Mouse (Mus musculus) cerebellum, postnatal 14 days (tissue): ENCODE measurements around the gene Pla2g2d.
A peak's percentile ranks its signal among the peaks of the same experiment; 100 is the strongest.
"Not testable (repeated sequence)": the region's sequence is repeated elsewhere in the genome, so short reads cannot be mapped to it uniquely, and the experiment has no call there.

Experiments
- DNase-seq, 2 experiments: peaks; one replicate each; pipeline ENCODE4 v3.0.0; 2021; ENCODE audit warnings: mixed read lengths in 2 of 2

Pla2g2d gene

DNA sequence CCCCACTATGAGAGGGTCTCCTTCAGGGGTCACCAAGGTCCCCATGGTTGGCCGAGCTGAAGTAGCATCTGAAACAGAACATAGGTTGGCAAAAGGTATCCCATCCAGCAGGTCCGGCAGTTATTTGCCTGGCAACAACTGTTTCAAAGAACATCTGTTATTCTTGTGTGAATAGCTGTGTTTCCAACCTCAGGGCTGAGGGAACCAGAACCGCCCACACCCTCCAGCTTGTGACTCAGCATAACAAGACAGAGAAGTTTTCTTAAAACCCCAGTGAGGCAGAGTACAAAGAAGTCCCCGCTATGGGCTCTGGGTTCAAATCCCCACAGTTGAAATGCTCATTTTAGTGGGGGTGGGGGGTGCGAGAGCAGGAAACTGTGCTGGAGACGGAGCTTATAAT is 6.6 kb downstream of the Pla2g2d start:
- no peak for DNase-seq

DNA sequence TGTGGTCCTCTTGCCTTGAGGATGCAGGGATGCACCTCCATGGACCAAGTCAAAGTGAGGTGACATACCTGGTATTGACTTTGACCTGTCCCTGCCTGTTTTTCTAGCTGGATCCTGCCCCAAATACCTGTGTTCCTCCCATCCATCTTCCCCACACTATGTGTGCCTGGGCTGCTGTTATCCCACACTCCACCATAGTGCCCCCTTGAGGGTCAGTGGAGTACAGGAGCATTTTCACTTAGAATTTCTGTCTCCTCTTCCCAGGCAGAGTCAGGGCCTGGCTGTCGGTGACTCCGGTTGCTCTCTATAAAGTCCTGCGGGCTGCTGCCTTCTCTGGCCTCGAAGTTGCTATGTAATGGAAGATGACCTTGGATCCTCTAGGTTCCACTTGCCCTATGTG is 10.2 kb downstream of the Pla2g2d start:
- DNase-seq = no peak

- no peak for DNase-seq
These were observed 10.6 kb downstream of the Pla2g2d start for GRCm38 (mm10) chr4:138786141-138786540.

DNA sequence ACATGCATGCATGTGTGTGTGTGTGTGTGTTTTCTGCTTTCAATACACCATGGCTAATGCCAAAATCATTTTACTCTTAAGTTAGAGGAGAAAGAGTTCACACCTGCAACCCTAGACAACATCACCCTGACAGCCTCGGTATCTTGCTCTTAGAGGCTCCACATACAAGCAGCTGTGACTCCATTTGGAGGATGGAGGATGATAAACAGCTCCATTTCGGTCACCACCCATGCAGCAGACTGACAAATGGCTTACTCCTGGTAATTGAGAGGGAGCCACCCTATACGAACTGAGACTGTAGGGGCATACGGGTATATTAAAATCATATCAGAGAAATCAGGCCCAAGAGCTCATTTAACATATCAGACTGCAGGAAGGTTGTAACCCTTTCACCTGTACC is 12.8 kb downstream of the Pla2g2d start:
- no peak for DNase-seq

- DNase-seq = no peak
These were observed 15.9 kb downstream of the Pla2g2d start for GRCm38 (mm10) chr4:138791452-138791851.

GRCm38 (mm10) chr4:138792599-138792998 is 17.1 kb downstream of the Pla2g2d start:
- DNase-seq = no peak

DNA sequence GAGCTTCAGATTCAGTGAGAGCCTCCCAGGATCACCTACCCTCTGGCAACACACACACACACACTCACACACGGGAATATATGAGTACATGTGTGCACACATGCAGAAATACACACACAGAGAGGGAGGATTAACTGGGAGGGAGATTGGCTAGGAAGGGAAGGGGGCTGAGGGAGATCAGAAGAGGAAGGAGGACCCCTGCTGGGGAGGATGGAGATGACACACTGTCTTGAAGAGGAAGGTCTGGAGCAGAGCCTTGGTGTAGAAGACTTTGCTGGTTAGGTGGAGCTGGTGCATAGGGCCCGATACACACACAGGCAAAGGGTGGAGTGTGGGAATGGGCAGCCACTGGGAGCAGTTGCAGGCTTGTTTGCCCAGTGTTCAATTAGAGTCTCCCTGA is 17.7 kb downstream of the Pla2g2d start:
- DNase-seq = peak; percentile 43 to 63

GRCm38 (mm10) chr4:138794344-138794743 is 18.8 kb downstream of the Pla2g2d start:
- no peak for DNase-seq

DNA sequence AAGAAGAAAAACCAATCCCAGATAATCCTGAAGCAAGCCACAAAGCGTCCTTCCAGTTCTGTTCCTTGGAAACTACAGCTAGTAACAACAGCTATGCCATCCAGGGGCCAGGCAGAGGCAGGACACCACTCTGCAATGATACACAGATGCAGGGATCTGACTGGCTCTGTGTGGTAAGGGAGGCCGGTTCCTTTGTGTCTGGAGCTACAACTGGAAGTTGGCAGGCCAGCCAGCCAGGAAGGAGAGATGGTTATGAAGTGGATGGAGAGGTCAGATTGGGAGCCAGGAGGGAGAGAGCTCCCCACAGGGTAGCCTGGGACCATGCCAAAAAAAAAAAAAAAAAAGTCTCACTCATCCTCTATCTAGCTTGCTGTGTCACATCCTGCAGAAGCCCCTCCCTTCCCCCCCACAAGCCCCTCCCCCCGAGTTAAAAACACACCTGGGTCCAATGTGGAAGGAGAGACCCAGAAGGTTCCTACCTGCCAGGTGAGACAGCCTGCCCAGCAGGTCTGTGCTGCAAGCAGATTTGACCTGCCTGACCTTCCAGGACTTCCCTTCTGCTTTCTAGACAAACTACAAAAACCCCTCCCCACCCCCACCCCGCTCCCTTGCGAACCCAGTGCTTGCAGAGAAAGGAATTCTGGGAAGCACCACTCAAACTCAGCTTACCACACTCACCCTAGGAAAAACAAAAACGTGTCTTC is 21.1 kb downstream of the Pla2g2d start:
- DNase-seq = no peak

GRCm38 (mm10) chr4:138797217-138797570 is 21.7 kb downstream of the Pla2g2d start:
- DNase-seq = no peak

- DNase-seq = peak; percentile 26 to 32
These were observed 24.7 kb downstream of the Pla2g2d start for GRCm38 (mm10) chr4:138800134-138800744.

- DNase-seq = no peak
These were observed 26.1 kb downstream of the Pla2g2d start for GRCm38 (mm10) chr4:138801631-138802030.

DNA sequence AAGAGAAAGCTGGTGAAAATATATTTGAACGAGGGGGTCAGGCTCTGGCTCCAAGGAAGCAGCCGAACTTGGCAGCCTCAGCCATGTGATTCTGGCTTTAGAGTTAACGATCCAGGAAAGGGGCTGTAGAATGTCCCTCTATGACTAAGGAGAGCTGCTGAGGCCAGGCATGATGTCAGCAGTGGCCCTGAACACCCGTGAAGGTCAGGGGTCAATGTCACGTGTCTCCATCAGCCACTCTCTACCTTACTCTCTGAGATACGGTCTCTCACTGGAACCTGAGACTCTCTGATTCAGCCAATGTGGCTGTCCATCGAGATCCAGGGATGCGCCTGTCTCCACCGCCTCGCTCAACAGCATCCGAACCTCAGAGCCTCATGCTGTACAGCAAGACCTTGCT is 27.4 kb downstream of the Pla2g2d start:
- DNase-seq = no peak

DNA sequence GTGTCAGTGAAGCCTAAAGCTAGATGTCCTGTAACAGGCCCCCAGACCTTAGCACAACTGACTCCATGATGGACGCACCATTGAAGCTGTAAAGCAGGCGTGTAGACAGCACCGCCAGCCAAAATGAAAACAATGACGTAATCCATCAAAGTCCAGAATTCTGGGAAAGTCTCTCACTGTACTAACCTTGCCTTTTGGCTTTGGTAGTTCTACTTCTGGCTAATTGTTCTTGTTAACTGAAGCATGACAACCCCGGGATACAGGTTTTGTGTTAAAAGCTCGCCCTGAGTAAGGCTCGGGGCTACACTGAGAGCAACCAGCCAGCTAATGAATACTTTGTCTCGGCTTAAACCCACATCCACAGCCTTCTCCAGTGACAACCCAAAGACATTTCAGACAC is 29.7 kb downstream of the Pla2g2d start:
- no peak for DNase-seq

DNA sequence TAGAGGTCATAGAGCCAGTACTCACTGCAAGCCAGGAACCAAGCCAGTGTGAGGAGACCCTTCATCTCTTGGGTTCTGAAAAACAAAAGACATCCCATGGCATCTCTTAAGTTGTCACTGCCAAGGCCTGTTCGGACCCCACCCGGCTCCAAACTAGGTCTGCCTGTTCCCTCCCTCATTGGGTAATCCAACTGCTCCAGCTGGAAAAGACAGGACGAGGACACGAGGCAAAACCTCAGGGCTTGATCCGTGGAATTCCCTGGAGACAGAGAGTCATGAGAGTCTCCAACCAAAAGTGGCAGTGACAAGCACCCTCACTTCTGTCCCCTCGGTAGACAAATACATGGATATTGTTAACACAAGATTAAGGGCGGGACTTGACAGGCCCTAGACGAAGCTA is 30.6 kb downstream of the Pla2g2d start:
- no peak for DNase-seq

- no peak for DNase-seq
These were observed 31.5 kb downstream of the Pla2g2d start for GRCm38 (mm10) chr4:138806920-138807541.

GRCm38 (mm10) chr4:138816166-138816565 is 40.6 kb downstream of the Pla2g2d start:
- DNase-seq = no peak

GRCm38 (mm10) chr4:138817736-138818135 is 42.2 kb downstream of the Pla2g2d start:
- DNase-seq = no peak

- peak; percentile 18 to 50 for DNase-seq
These were observed 43.6 kb downstream of the Pla2g2d start for GRCm38 (mm10) chr4:138819101-138819500.

DNA sequence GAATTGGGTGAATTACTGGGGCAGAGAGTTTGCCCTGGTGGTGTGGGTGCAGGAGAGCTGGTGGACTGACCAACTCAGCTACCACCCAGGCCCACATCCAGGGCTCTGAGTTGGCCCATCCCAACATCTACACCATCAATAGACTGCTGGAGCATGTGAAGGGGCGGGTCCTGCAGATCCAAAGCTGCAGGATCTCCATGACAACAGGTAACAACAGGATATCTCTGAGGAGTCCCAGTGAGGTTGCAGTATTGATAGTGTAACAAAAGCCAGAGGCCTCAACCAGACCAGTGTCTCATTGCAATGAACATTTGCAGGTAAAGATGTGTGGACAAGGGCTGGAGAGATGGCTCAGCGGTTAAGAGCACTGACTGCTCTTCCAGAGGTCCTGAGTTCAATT is 45.5 kb downstream of the Pla2g2d start:
- DNase-seq = no peak

DNA sequence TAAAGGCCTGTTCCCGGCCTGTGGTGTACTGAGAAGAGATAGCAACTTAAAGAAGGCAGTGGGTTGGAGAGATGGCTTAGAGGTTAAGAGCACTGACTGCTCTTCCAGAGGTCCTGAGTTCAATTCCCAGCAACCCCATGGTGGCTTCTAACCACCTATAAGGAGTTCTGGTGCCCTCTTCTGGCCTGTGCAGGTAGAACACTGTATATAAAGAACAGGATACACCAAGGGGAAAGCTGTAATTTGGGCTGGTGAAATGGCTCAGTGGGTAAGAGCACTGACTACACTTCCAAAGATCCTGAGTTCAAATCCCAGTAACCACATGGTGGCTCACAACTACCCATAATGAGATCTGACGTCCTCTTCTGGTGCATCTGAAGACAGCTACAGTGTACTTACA is 48.6 kb downstream of the Pla2g2d start:
- DNase-seq = not testable (repeated sequence)

DNA sequence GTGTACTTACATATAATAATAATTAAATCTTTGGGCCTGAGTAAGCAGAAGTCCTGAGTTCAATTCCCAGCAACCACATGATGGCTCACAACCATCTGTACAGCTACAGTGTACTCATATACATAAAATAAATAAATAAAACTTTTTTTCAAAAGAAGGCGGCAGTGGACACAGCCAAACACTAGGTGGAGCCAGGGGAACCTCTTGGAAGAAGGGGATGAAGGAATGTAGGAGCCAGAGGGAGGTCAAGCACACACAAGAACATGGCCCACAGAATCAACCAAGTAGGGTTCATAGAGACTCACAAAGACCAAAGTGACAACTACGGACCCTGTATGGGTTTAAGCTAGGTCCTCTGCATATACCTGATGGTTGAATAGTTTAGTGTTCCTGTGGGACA is 49.1 kb downstream of the Pla2g2d start:
- DNase-seq = peak in 1 of 2 experiments; percentile 45

DNA sequence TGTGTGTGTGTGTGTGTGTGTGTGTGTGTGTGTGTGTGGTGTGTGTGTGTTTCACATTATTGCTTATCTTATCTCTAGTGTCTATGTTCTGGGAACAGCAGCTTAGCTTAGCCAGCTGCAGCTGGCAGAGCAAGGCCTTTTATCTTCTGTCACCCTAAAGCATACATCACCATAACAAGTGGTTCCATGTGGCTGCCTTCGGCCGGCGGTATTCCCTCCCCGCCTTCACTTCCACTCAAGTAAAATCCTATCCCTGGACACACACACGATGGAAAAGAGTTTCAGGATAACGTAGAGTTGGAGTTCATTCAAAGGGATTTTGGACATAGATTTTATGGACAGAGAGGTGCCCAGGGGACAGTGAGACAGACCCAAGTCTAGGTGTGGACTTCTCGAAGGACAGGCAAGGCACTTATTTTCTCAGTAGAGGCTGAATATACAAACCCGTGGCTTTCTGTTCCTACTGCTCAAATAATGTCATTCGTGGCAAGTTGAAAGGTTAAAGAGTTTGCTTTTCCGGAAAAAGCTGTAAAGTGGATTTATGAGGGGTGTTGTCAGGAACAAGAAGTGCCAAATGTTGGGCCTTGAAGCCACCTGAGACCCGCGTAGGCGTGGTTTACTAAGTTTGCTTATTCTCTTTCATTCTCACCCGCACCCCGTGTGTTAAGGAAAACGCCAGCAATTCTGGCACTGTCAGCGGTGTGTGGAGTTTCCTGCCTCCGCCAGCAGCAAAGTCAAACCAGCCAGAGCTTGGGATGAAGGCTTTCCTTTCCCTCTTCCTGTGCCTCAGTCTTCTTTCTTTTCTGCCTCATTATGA is 50.4 kb downstream of the Pla2g2d start:
- no peak for DNase-seq

DNA sequence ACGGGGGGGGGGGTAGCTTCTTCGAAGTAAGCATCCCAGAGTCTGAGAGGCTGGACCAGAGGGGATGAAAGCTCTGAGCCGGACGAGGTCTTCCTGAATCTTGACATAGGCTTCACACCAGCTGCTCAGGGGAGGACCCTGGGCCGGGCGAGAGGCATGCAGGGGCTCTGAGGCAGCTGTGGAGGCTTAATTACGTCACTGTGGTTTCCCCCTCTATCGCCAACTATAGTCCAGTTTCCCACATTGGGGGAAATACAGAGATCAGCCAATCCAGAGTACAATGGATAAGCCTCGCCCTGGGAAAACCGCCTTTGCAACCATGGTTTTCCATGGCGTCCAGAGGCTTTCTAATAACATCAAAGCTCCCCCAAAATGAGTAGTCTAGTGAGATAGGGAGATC is 51.6 kb downstream of the Pla2g2d start:
- no peak for DNase-seq
